Mouse (Mus musculus) intestine, embryonic 16.5 days (tissue): ENCODE results near the gene Baiap2. TPM values are rescaled to one million over a fixed set of nuclear protein-coding genes. Genes with fewer than 3 reads are reported as not detected.

Experiments
- ATAC-seq: fragments of 200-750 bp; cut with Nextera tagmentation; 2 replicates; pipeline ENCODE4 v1.8.0; 2017; ENCODE audit warnings: moderate TSS enrichment, moderate library complexity
- H3K27ac ChIP-seq: fragments of 300-500 bp; sonication (generic); 2 replicates; pipeline ENCODE4 v1.5.1; 2014; ENCODE audit warnings: mild to moderate bottlenecking, low read length
- H3K27me3 ChIP-seq: fragments of 300-500 bp; sonication (generic); replicated peaks from 2 replicates; pipeline ENCODE4 v1.6.1; 2014; ENCODE audit warnings: low read length, control low read depth, mixed read lengths; ENCODE audit not compliant: control insufficient read depth, insufficient read depth
- H3K36me3 ChIP-seq: fragments of 300-500 bp; sonication (generic); 2 replicates; pipeline ENCODE4 v1.6.1; 2014; ENCODE audit warnings: low read length, control low read depth; ENCODE audit not compliant: control insufficient read depth, insufficient read depth
- H3K4me1 ChIP-seq: fragments of 300-500 bp; sonication (generic); 2 replicates; pipeline ENCODE4 v1.6.1; 2014; ENCODE audit warnings: low read length, control low read depth, mixed read lengths; ENCODE audit not compliant: control insufficient read depth, insufficient read depth
- H3K4me2 ChIP-seq: fragments of 300-500 bp; sonication (generic); 2 replicates; pipeline ENCODE4 v1.6.1; 2014; ENCODE audit warnings: low read depth, low read length, control low read depth
- H3K4me3 ChIP-seq: fragments of 300-500 bp; sonication (generic); 2 replicates; pipeline ENCODE4 v1.5.1; 2014; ENCODE audit warnings: mild to moderate bottlenecking, low read length
- H3K9ac ChIP-seq: fragments of 300-500 bp; sonication (generic); 2 replicates; pipeline ENCODE4 v1.6.1; 2014; ENCODE audit warnings: low read depth, low read length
- H3K9me3 ChIP-seq: fragments of 300-500 bp; sonication (generic); 2 replicates; pipeline ENCODE4 v1.6.1; 2016; ENCODE audit warnings: low read length, control low read depth; ENCODE audit not compliant: control insufficient read depth
- WGBS: fragments of 180-500 bp; shearing (Covaris S2); extraction: QIAGEN DNeasy Blood & Tissue Kit; methylation state at CpG from one replicate; pipeline ENCODE4 v1.1.7; 2014; 5-methylcytosine and 5-hydroxymethylcytosine counted together
- polyA plus RNA-seq: library from polyadenylated mRNA; unstranded; fragments of >200 nt; fragmentation: Nextera tagmentation; extraction: Ambion mirVana; gene quantifications from 2 replicates; pipeline ENCODE4 v1.2.1, GENCODE M21; 2015

Gene Baiap2
- polyA plus RNA-seq, 1 experiment from 2014 or later, result 11.8 TPM

- peaks cover 40% of the 10 kb centered on the region for H3K4me1 ChIP-seq
- peak overlapping the region; percentile 62 for H3K4me3 ChIP-seq
- no peaks in the 10 kb centered on the region for H3K9me3 ChIP-seq
- WGBS, result 20% methylated on average over 23 of the region's 23 CpGs
- H3K27ac ChIP-seq, result no peak overlapping the region
- ATAC-seq, result no peak
- H3K4me2 ChIP-seq, result peak overlapping the region; percentile 96
- peak overlapping the region; percentile 64; the same call in 1 of the 2 replicates for H3K9ac ChIP-seq
- H3K36me3 ChIP-seq, result no peaks in the 10 kb centered on the region
- peaks cover 28% of the 10 kb centered on the region for H3K27me3 ChIP-seq
These were observed 105.1 kb downstream of the Baiap2 start for GRCm38 (mm10) chr11:120047531-120048251.

GRCm38 (mm10) chr11:120048252-120048556, 105.6 kb downstream of the Baiap2 start:
- H3K9ac ChIP-seq, result peak overlapping the region; percentile 40; the same call in 1 of the 2 replicates
- H3K27ac ChIP-seq, result no peak overlapping the region
- no peak for ATAC-seq
- no peaks in the 10 kb centered on the region for H3K9me3 ChIP-seq
- 7% methylated on average over 23 of the region's 23 CpGs for WGBS
- no peaks in the 10 kb centered on the region for H3K36me3 ChIP-seq
- H3K4me2 ChIP-seq, result peak overlapping the region; percentile 96; the same call in 1 of the 2 replicates
- H3K27me3 ChIP-seq, result peaks cover 28% of the 10 kb centered on the region
- H3K4me3 ChIP-seq, result no peak overlapping the region
- H3K4me1 ChIP-seq, result peaks cover 40% of the 10 kb centered on the region

- no peaks in the 10 kb centered on the region for H3K9me3 ChIP-seq
- H3K4me2 ChIP-seq, result no peak overlapping the region
- peaks cover 40% of the 10 kb centered on the region for H3K4me1 ChIP-seq
- H3K4me3 ChIP-seq, result no peak overlapping the region
- no peak for ATAC-seq
- peaks cover 28% of the 10 kb centered on the region for H3K27me3 ChIP-seq
- no peak overlapping the region for H3K27ac ChIP-seq
- 81% methylated on average over 8 of the region's 8 CpGs for WGBS
- no peaks in the 10 kb centered on the region for H3K36me3 ChIP-seq
- H3K9ac ChIP-seq, result no peak overlapping the region
These were observed 106.5 kb downstream of the Baiap2 start for GRCm38 (mm10) chr11:120049067-120049466.

GRCm38 (mm10) chr11:120051124-120051811, 108.7 kb downstream of the Baiap2 start:
- no peaks in the 10 kb centered on the region for H3K9me3 ChIP-seq
- H3K27ac ChIP-seq, result no peak overlapping the region
- 0 out of 2 replicates have a peak, but pooled peaks have one; percentile 45 for ATAC-seq
- peaks cover 25% of the 10 kb centered on the region for H3K27me3 ChIP-seq
- 39% methylated on average over 14 of the region's 14 CpGs for WGBS
- 0 out of 2 replicates have a peak overlapping the region, but pooled peaks have one; percentile 27 for H3K9ac ChIP-seq
- no peak overlapping the region for H3K4me2 ChIP-seq
- H3K4me3 ChIP-seq, result no peak overlapping the region
- H3K4me1 ChIP-seq, result peaks cover 31% of the 10 kb centered on the region
- H3K36me3 ChIP-seq, result no peaks in the 10 kb centered on the region

GRCm38 (mm10) chr11:120052274-120052673, 109.7 kb downstream of the Baiap2 start:
- Histone ChIP-seq H3K4me2 (no peak overlapping the region), H3K9me3 (no peaks in the 10 kb centered on the region), H3K9ac (no peak overlapping the region), H3K4me1 (peaks cover 24% of the 10 kb centered on the region), H3K27me3 (peaks cover 18% of the 10 kb centered on the region), H3K4me3 (no peak overlapping the region), H3K27ac (no peak overlapping the region), H3K36me3 (no peaks in the 10 kb centered on the region)
- WGBS, result 57% methylated on average over 9 of the region's 9 CpGs
- ATAC-seq, result no peak

- ATAC-seq, result no peak
- WGBS, result 78% methylated on average over 4 of the region's 4 CpGs
- no peak overlapping the region for H3K4me2 ChIP-seq
- H3K4me1 ChIP-seq, result peaks cover 14% of the 10 kb centered on the region
- no peak overlapping the region for H3K9ac ChIP-seq
- H3K9me3 ChIP-seq, result no peaks in the 10 kb centered on the region
- no peak overlapping the region for H3K27ac ChIP-seq
- H3K36me3 ChIP-seq, result no peaks in the 10 kb centered on the region
- peaks cover 3% of the 10 kb centered on the region; the same call in 1 of the 2 replicates for H3K27me3 ChIP-seq
- H3K4me3 ChIP-seq, result no peak overlapping the region
These were observed 111.3 kb downstream of the Baiap2 start for GRCm38 (mm10) chr11:120053846-120054245.

- Histone ChIP-seq H3K9me3 (no peaks in the 10 kb centered on the region), H3K27me3 (no peaks in the 10 kb centered on the region), H3K4me3 (no peak overlapping the region), H3K36me3 (no peaks in the 10 kb centered on the region), H3K4me1 (peaks cover 25% of the 10 kb centered on the region), H3K27ac (no peak overlapping the region), H3K4me2 (no peak overlapping the region), H3K9ac (no peak overlapping the region)
- 84% methylated on average over 12 of the region's 12 CpGs for WGBS
- no peak for ATAC-seq
These were observed 113.6 kb downstream of the Baiap2 start for GRCm38 (mm10) chr11:120055953-120056732.
